Mouse (Mus musculus): ENCODE results near the gene Prkag2. TPM values are rescaled to one million over a fixed set of nuclear protein-coding genes. Genes with fewer than 3 reads are reported as not detected.

Prkag2 gene
- polyA plus RNA-seq, 1 experiment = 18.0 TPM

- DNase-seq = no peak
- H3K4me3 ChIP-seq (replicated peaks; ENCODE audit: extremely low read depth, low read depth, low read length) = no peak overlapping the region
- TF ChIP-seq CTCF (IDR thresholded peaks at IDR 0.05; ENCODE audit: insufficient read depth, low read length) (no peak), POLR2A (IDR thresholded peaks at IDR 0.05; ENCODE audit: borderline replicate concordance, extremely low read depth, low read depth, low read length) (no peak)
- 55% methylated on average over 4 of the region's 4 CpGs for WGBS
- H3K4me1 ChIP-seq (ENCODE audit: control insufficient read depth, insufficient read depth, low read length) = peaks cover 8% of the 10 kb centered on the region
Observed at GRCm38 (mm10) chr5:25088633-25089032, 11.8 kb downstream of the Prkag2 start.

- H3K4me3 ChIP-seq (replicated peaks; ENCODE audit: extremely low read depth, low read depth, low read length) = no peak overlapping the region
- 84% methylated on average over 13 of the region's 13 CpGs for WGBS
- H3K4me1 ChIP-seq (ENCODE audit: control insufficient read depth, insufficient read depth, low read length) = peaks cover 6% of the 10 kb centered on the region
- TF ChIP-seq POLR2A (IDR thresholded peaks at IDR 0.05; ENCODE audit: borderline replicate concordance, extremely low read depth, low read depth, low read length) (no peak), CTCF (IDR thresholded peaks at IDR 0.05; ENCODE audit: insufficient read depth, low read length) (no peak)
- no peak for DNase-seq
Observed at GRCm38 (mm10) chr5:25088111-25088510, 12.3 kb downstream of the Prkag2 start.

- WGBS = 77% methylated on average over 7 of the region's 7 CpGs
- H3K4me1 ChIP-seq (ENCODE audit: control insufficient read depth, insufficient read depth, low read length) = peaks cover 6% of the 10 kb centered on the region
- TF ChIP-seq POLR2A (IDR thresholded peaks at IDR 0.05; ENCODE audit: borderline replicate concordance, extremely low read depth, low read depth, low read length) (no peak), CTCF (IDR thresholded peaks at IDR 0.05; ENCODE audit: insufficient read depth, low read length) (no peak)
- no peak overlapping the region for H3K4me3 ChIP-seq (replicated peaks; ENCODE audit: extremely low read depth, low read depth, low read length)
- no peak for DNase-seq
Observed at GRCm38 (mm10) chr5:25087064-25087463, 13.4 kb downstream of the Prkag2 start.

- WGBS = 36% methylated on average over 4 of the region's 4 CpGs
- no peak for TF ChIP-seq CTCF (IDR thresholded peaks at IDR 0.05; ENCODE audit: insufficient read depth, low read length)
- TF ChIP-seq POLR2A (IDR thresholded peaks at IDR 0.05; ENCODE audit: borderline replicate concordance, extremely low read depth, low read depth, low read length) = no peak
- peak; percentile 62 for DNase-seq
- Histone ChIP-seq H3K4me1 (ENCODE audit: control insufficient read depth, insufficient read depth, low read length) (peaks cover 7% of the 10 kb centered on the region), H3K4me3 (replicated peaks; ENCODE audit: extremely low read depth, low read depth, low read length) (no peak overlapping the region)
Observed at GRCm38 (mm10) chr5:25086234-25086633, 14.2 kb downstream of the Prkag2 start.

- TF ChIP-seq POLR2A (IDR thresholded peaks at IDR 0.05; ENCODE audit: borderline replicate concordance, extremely low read depth, low read depth, low read length) (no peak), CTCF (IDR thresholded peaks at IDR 0.05; ENCODE audit: insufficient read depth, low read length) (no peak)
- no peak for DNase-seq
- H3K4me1 ChIP-seq (ENCODE audit: control insufficient read depth, insufficient read depth, low read length) = peaks cover 9% of the 10 kb centered on the region
- no peak overlapping the region for H3K4me3 ChIP-seq (replicated peaks; ENCODE audit: extremely low read depth, low read depth, low read length)
- WGBS = 87% methylated on average over 10 of the region's 10 CpGs
Observed at GRCm38 (mm10) chr5:25085170-25085569, 15.3 kb downstream of the Prkag2 start.

GRCm38 (mm10) chr5:25083816-25084215 is 16.6 kb downstream of the Prkag2 start:
- Histone ChIP-seq H3K4me1 (ENCODE audit: control insufficient read depth, insufficient read depth, low read length) (peaks cover 9% of the 10 kb centered on the region), H3K4me3 (replicated peaks; ENCODE audit: extremely low read depth, low read depth, low read length) (no peak overlapping the region)
- DNase-seq = no peak
- TF ChIP-seq POLR2A (IDR thresholded peaks at IDR 0.05; ENCODE audit: borderline replicate concordance, extremely low read depth, low read depth, low read length) (no peak), CTCF (IDR thresholded peaks at IDR 0.05; ENCODE audit: insufficient read depth, low read length) (no peak)
- 49% methylated on average over 7 of the region's 7 CpGs for WGBS

- WGBS = 34% methylated on average over 2 of the region's 2 CpGs
- no peak for DNase-seq
- H3K4me1 ChIP-seq (ENCODE audit: control insufficient read depth, insufficient read depth, low read length) = peaks cover 9% of the 10 kb centered on the region; the same call in 1 of the 2 replicates
- TF ChIP-seq CTCF (IDR thresholded peaks at IDR 0.05; ENCODE audit: insufficient read depth, low read length) = peak; percentile 86
- no peak for TF ChIP-seq POLR2A (IDR thresholded peaks at IDR 0.05; ENCODE audit: borderline replicate concordance, extremely low read depth, low read depth, low read length)
- H3K4me3 ChIP-seq (replicated peaks; ENCODE audit: extremely low read depth, low read depth, low read length) = no peak overlapping the region
Observed at GRCm38 (mm10) chr5:25082542-25082941, 17.9 kb downstream of the Prkag2 start.

GRCm38 (mm10) chr5:25081545-25081944 is 18.9 kb downstream of the Prkag2 start:
- Histone ChIP-seq H3K4me3 (replicated peaks; ENCODE audit: extremely low read depth, low read depth, low read length) (no peak overlapping the region), H3K4me1 (ENCODE audit: control insufficient read depth, insufficient read depth, low read length) (peaks cover 9% of the 10 kb centered on the region; the same call in 1 of the 2 replicates)
- TF ChIP-seq POLR2A (IDR thresholded peaks at IDR 0.05; ENCODE audit: borderline replicate concordance, extremely low read depth, low read depth, low read length) = no peak
- TF ChIP-seq CTCF (IDR thresholded peaks at IDR 0.05; ENCODE audit: insufficient read depth, low read length) = no peak
- no peak for DNase-seq
- WGBS = 70% methylated on average over 16 of the region's 16 CpGs

- 75% methylated on average over 3 of the region's 3 CpGs for WGBS
- DNase-seq = no peak
Observed at GRCm38 (mm10) chr5:25080994-25081393, 19.4 kb downstream of the Prkag2 start.

GRCm38 (mm10) chr5:25080438-25080945 is 19.9 kb downstream of the Prkag2 start:
- 89% methylated on average over 9 of the region's 9 CpGs for WGBS
- H3K4me1 ChIP-seq (ENCODE audit: control insufficient read depth, insufficient read depth, low read length) = peaks cover 7% of the 10 kb centered on the region; the same call in 1 of the 2 replicates
- TF ChIP-seq CTCF (IDR thresholded peaks at IDR 0.05; ENCODE audit: insufficient read depth, low read length) (no peak), POLR2A (IDR thresholded peaks at IDR 0.05; ENCODE audit: borderline replicate concordance, extremely low read depth, low read depth, low read length) (no peak)
- no peak for DNase-seq
- no peak overlapping the region for H3K4me3 ChIP-seq (replicated peaks; ENCODE audit: extremely low read depth, low read depth, low read length)

More at GRCm38 (mm10) chr5:25080994-25081393, 19.4 kb downstream of the Prkag2 start:
- TF ChIP-seq CTCF (IDR thresholded peaks at IDR 0.05; ENCODE audit: insufficient read depth, low read length) = no peak
- TF ChIP-seq POLR2A (IDR thresholded peaks at IDR 0.05; ENCODE audit: borderline replicate concordance, extremely low read depth, low read depth, low read length) = no peak
- no peak overlapping the region for H3K4me3 ChIP-seq (replicated peaks; ENCODE audit: extremely low read depth, low read depth, low read length)
- peaks cover 7% of the 10 kb centered on the region; the same call in 1 of the 2 replicates for H3K4me1 ChIP-seq (ENCODE audit: control insufficient read depth, insufficient read depth, low read length)
